Mouse (Mus musculus): ENCODE measurements around the gene Slc39a2.
"Not testable (repeated sequence)": the region's sequence is repeated elsewhere in the genome, so short reads cannot be mapped to it uniquely, and the experiment has no call there.

The Slc39a2 gene

DNA sequence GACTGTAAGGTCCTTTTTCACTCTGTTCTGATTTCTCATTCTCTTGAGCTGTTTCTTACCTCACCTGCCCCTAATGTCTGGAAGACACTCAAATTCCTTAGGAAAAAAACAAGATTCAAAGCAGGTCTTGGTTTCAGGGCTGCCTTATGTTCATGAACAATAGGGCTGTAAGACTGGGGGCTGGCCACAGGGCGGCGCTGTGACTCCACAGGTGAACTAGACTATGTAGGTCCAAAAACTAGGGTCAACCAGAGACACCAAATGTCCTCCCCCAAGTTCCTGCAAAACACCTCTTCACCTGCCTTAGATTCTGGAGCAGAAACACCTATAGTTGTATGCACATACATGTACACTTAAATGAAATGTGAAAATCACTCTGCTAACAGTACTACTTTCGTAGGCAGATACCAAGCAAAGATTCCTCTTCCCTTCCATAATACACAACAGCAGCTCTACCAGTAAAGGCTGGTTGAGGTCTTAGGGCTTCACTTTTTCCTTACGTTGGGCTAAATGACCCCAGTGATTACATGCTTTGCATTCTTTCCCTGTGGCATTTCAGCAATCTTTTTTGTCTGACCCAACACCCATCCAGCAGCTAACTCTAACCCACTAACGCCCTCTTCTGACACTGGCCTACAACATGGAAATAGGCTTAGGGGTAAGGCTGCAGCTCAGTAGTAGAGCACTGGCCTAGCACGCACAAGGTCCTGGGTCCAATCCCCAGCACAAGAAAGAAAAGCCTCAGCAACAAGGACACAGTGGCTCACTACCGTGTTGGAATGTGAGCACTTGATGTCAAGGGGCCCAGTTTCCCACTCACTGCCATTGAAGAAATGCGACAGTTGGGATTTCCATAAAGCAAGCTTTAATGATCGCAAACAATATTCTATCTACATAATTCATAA lies 10.4 kb downstream of the Slc39a2 start:
- no peak for DNase-seq (ENCODE audit: low read depth, low spot score)

DNA sequence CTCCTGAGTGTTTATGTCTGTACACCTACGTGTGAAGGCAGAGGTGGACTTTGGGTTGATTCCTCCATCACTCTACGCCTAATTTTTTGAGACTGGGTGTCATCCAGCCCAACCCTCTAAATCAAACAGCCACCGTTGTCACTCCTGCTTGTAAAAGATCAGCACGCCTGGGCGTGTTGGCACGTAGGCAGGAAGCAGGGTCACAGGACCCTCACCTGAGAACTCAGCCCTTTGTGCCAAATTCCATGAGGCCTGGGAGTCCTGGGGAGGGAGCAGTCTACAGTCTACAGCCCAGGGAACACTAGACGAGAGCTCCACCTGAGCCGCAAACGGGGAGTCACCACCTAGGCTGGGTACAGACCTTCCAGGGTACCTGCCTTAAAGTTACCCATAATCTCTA lies 11.1 kb downstream of the Slc39a2 start:
- no peak for DNase-seq (ENCODE audit: low read depth, low spot score)

DNA sequence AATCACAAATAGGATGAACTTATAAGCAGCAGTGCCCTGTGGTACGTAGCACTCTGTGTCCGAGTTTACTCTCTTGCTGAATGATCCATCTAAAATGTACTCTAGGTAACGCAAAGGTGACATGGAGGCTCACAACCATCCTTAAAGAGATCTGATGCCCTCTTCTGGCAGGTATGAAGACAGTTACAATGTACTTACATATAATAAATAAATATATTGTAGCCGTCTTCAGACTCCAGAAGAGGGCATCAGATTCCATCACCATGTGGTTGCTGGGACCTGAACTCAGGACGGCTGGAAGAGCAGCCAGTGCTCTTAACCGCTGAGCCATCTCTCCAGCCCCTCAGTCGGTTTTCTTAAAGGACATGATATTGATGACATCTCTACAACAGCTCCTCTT lies 12.0 kb downstream of the Slc39a2 start:
- DNase-seq (ENCODE audit: low read depth, low spot score), result no peak

DNA sequence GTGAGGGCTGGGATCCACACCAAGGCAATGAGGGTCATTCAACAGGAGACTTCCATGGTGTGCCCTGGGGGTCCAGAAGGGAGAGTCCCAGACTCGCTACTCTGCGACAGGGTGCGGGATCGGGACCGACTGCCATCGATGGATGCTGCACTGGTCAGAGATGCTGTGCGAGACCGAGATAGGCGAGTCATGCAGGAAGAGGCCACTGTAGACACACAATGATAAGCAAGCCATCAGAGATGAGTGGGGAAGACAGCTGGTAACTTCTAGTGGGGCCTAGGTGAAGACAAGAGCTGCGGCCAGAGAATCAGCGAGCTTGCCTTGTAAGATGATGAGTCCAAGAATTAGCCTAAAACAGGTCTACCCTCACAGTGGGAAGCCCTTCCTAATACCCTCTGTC lies 13.4 kb downstream of the Slc39a2 start:
- DNase-seq (ENCODE audit: low read depth, low spot score), result no peak

DNA sequence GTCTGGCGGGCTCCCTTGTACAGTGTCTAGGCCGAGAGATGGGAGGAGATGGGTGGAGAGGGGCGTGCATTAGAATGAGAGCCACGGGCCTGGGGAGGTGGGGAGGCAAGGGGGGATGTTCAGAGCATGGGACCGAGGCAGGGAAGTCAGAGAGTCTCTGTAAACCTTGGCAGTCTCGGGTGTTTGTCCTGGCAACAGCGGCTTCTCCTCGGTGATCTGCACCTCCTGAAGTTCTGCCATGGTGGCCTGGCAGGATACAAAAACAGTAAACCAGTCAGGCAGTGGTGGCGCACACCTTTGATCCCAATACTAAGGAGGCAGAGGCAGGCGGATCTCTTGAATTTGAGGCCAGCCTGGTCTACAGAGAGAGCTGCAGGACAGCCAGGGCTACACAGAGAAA lies 18.6 kb downstream of the Slc39a2 start:
- DNase-seq (ENCODE audit: low read depth, low spot score), result no peak

DNA sequence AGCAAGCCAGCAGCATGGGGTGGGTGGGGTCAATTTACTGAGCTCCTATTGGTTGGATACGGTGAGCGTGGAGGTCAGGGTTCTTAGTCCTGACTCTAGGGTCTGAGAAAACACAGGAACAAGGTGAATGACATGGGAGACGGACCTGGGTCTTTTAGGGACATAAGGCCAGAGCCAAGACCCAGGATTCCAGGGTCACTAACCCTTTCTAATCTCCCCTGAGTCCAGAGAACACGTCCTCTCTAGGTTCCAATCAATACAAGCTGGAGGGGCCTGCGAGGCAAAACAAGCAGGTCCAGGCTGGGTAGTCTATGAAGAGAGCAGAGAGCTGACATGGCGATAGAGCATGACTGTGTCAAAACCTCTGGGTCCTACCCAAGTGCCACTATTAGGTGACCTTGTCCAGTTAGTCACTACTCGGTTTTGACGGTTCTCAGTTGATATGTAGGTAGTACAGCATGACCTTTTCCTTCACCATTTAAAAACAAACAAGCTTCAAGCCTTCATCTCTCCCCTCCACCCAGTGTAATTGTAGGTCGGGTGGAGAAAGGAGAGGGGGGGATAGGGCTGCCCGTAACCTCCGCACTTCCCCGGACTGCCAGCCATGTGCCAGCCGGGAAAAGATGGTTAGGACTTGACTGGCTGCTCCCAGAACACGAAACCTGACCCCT lies 19.8 kb downstream of the Slc39a2 start:
- no peak for DNase-seq (ENCODE audit: low read depth, low spot score)

DNA sequence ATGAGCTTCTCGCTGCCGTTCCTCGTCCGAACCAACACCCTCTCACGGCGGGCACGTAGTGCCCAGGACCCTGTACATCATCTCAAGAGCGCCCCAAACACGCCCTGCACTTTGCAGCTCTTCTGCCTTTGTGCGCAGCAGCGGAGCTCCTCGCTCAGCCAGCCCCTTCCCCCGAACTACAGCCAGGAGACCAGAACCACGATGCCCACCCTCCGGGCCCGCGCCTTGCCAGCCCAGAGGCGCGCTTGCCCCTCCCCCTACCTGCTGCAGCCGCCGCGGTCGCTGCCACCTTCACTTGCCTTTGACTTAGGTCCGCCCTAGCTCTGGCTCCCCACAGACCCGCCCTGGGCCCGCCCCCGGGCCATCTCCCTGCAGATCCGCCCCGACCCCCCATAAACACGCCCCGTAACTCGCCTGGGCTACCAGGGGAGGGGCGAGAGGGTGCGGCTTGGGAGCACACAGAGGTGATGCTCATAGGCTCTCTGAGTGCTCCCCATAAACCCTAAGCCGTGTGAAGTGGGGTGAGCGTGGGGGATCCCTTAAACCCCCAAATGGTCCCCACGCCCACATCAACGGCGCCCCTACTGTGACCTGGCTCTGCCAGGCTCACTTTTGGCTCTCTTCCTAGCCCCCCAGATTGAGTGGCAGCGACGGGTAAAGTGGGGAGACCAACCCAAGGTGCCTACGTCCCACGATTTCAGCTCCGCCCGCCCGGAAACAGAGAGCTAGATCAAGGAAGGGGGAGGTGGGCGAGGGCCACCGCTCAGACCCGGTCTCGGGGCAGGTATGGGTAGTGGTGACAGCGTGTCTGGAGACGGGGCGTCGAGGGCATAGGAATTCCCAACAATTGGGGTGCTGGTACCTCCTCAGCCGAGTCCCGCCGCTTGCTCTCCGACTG lies 20.6 kb downstream of the Slc39a2 start:
- DNase-seq (ENCODE audit: low read depth, low spot score), result no peak

DNA sequence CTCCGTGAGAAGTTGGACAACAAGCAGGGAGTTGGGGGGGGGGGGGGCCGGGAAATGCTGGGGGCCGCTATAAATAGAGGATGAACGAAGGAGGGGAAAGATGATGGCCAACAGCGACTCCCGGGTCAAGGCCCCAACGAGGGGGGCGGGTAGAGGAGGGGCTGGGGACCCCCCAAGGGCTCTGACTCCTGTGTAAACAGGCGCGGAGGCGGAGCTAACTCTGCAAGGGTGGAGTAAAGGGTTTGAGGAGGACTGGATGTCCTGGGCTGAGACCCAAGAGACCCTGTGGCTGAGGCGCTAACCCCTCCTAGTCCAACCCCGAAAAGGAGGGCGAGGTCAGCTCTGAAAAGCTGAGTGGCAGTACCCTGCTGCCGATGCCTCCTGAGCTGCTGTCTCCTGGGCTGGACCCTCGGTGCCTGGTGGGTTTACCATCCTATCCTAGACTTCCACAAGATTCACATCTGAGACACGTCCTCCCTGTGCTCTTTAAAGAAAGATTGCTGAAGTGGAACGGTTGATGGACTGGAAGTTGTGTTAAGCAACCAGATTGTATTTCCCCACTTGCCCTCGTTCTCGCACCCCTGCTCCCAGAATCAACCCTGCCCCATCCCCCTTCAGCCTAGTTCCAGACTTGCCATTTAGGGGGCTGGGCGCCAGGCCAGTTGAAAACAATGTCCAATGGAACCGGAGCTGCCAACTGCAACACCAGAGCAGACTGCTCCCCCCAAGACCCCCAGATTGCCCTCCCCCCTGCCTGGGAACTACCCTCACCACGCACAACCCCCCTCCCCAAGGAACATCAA lies 21.5 kb downstream of the Slc39a2 start, which contains the start of gene Ndrg2:
Gene Ndrg2, minus strand, starts transcription at position 199 of the 803 bp plus-strand sequence.
- peak; percentile 74 for DNase-seq (ENCODE audit: low read depth, low spot score)

DNA sequence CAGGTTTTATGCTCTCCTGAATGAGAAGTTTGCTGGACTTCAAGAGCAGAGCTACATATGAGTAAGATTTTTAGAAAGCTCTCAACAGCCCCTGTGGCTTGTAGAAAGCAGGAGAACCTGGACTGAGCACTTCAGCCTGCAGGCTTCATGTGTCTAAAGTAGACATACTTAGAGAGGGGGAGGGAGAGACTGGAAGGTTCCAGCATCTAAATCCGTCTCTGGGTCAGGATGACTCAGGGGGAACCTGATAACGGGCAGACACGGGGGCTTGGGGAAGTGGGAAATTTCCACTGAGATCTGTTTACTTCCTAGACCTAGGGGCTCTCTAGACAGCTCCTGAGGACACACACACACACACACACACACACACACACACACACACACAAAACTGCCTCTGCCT lies 22.3 kb downstream of the Slc39a2 start:
- no peak for DNase-seq (ENCODE audit: low read depth, low spot score)

DNA sequence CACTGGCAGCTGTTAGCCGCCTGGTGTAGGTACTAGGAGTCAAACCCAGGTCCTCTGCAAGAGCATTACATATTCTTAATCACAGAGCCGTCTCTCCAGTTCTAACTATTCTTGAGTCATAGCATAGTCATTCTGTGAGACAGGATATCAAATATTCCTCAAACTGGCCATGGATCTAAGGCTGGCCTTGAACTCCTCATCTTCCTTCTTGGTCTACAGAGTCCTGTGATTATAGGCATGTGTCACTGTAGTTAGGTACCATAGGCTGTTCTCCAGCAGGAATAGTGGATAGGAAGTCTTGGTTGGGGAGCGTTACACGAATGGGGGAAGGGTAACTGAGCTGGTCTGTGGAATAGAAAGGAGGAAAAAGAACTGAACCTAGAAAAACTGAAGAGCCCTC lies 23.9 kb downstream of the Slc39a2 start:
- DNase-seq (ENCODE audit: low read depth, low spot score), result no peak

DNA sequence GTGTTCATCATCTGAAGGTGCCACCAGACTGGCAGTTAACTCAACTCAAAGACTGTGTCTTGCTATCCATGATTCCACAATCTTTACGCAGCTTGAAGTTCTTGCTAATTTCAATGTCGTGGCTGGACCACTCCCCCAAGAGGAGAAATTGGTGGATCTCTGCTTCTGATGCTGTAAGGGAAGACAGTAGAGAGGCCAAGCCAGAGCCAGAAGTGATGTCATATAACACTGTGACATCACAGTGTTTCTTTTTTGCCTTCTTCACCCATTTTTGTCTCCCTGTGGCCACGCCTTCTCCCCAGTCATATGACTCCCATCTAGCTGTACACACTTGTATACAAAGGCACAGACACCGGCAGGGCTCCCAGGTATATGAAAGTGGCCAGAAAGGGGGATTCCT lies 25.4 kb downstream of the Slc39a2 start, which contains the start of gene Tppp2:
Gene Tppp2, plus strand, starts transcription at position 301 of the 400 bp plus-strand sequence.
- DNase-seq (ENCODE audit: low read depth, low spot score), result no peak

DNA sequence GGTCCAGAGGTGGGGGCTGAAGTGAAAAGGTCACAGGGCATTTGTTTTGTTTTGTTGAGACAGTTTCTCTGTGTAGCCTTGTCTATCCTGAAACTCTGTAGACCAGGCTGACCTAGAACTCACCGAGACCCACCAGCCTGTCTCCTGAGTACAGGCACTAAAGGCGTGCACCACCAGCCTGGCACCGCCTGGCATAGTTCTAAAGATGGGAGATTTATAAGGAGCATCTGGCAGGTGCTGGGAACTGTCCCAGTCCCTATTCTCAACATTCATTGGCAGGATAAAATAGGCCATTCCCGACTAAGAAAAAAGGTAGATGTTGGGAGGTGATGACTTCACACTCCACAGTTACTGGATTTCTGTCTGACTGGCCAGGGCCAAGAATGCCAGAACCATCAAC lies 26.3 kb downstream of the Slc39a2 start:
- no peak for DNase-seq (ENCODE audit: low read depth, low spot score)

DNA sequence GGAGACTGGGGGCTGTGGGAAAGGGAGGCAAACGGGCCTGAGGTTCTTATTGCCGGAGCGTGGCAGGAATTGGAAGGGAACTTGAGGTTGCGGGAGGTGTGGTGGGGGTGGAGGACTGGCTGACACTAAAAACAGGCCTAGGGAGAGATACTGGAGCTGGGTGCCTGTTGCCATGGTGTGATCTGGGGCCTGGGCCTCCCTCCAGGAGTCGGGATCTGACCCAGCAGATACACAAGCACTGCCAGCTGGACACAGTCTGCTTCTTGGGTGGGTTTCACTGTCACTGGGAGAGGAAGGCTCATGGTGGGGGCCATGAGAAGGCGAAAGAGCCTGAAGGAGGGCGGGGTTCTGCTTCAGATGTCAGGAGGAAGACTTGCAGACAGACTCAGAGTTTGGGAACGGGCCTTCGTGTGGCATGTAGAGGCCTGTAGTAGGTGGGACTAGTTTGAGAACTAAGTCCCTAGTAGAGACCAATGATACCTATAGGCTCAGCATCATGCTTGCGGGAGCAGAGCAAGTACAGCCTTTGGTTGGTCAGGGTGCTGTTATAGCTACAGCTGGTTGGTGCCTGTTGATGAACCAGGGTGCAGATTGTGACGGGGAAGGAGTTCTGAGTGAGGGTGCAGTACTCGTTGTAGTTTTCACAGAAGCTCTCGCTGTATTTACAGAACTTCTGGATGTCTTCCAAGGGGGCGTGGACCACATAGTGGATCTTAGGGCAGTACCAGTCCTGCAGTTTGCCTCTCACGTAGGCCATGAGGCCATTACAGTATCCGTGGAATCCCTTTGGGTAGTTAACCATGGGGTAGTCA lies 29.3 kb downstream of the Slc39a2 start:
- no peak for DNase-seq (ENCODE audit: low read depth, low spot score)

DNA sequence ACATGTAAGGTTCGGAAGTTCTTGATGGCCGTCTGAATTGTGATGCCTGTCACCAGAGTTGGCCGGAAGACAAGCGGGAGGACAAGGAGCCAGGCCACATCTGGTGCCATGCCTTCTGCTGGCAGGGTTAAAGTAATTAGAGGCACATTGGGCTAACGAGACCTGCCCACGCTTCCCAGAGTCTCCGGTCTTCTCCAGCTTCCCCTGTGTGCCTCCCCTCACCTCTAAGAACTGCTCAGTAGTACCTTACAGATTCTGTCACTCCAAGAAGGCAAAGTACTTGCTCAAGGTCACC lies 29.8 kb downstream of the Slc39a2 start, which contains the start of gene Rnase13:
Gene Rnase13, minus strand, starts transcription at position 203 of the 295 bp plus-strand sequence.
- no peak for DNase-seq (ENCODE audit: low read depth, low spot score)

DNA sequence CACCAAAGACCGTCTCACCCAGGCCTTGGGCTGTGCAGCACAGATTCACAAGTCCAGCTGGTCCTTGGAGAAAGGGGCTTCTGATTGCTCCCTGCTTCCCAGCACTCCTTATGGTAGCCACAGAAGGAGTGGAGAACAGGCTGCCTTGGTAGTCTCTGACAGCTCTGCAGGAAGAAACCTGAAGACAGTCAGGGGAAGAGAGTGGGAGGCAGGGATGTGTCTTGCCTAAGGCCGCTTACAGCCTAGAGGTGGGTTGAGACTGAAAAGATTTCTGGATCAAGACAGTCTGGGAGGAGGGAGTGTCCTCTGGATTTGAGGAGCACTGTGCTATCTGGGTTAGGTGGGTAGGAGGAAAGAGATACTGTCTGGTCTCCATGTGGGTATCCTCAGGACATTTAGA lies 30.2 kb downstream of the Slc39a2 start:
- no peak for DNase-seq (ENCODE audit: low read depth, low spot score)

DNA sequence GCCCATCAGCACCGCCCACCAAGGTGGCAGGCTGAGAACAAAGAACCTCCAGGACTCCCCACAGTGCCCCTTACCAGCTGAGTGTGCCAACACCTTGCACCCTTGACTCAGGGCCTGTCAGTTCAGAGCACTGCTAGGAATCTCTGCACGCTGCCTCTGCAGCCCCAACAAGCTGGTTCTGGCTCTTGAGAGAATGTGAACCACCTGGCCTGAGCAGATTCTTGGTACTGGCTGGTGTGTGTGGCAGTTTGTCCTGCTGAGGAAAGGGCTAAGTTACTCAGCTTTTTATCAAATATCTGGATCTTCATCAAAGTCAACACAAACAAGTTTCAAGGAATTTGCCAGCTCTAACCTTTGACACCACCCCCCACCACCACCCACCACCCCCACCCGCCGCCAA lies 30.8 kb downstream of the Slc39a2 start:
- no peak for DNase-seq (ENCODE audit: low read depth, low spot score)

DNA sequence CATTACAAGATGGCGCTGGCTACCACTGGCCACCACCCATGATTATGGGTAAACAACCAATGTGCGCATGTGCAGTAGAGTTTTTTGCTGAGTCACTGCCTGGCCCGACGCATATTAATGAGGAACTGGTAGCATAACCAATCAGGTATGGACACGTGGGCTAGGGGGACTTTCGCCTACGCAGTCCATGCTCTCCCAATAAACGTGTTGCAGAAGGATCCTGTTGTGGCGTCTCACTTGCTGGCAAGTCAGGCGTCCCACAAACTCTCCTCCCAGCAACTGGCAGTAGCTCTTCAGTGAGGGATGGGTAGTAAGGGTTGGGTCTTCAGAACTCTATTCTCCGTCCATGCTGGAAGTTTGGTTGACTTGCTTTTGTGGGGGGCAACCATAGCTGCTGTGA lies 34.2 kb downstream of the Slc39a2 start:
- not testable (repeated sequence) for DNase-seq (ENCODE audit: low read depth, low spot score)

DNA sequence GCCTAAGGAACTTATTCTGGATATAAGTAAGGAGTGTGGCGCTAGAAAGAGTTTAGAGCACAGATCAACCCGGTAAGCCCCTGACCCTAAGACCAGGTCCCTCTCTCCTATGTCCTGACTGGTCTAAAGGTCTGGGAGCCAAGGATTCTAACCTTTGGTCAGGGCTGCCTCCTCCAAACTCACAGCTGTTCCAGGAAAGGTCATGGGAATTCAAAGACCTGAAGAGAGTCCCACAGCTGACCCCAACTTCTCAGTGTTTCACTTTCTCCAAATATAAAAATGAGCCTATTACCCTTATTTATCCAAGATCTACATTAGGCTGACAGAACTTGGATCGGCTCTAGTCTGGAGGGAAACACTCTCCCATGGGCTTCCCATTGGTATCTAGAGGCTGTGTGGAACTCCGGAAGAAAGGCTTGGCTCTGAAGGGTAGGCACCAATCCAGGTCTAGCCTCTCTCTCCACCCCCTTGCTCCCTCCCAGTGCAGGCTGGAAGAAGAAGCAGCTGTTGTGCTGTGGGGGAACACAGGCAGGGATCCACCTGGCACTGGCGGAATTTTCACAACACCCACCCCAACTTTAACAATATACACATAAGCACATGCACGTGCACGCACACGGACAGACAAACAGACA lies 36.7 kb downstream of the Slc39a2 start:
- DNase-seq (ENCODE audit: low read depth, low spot score), result no peak

DNA sequence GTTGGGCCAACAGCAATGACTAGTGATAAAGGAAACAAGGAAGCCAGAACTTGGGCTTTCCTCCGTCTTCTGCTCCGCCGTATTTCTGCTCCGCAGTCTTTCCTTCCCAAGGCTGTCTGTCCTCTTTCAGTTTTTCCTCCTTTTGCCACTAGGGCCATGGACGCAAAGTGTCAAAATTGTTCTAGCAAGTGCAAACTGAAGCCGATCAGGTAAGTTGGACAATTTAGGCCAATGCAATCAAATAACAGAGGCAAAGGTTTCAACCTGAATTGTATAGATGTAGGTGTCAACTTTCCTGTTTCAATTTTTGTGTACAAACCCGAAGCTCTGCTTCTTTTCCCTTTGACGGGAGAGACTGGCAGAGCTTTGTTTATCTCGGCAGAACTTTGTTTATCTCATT lies 37.3 kb downstream of the Slc39a2 start:
- no peak for DNase-seq (ENCODE audit: low read depth, low spot score)

DNA sequence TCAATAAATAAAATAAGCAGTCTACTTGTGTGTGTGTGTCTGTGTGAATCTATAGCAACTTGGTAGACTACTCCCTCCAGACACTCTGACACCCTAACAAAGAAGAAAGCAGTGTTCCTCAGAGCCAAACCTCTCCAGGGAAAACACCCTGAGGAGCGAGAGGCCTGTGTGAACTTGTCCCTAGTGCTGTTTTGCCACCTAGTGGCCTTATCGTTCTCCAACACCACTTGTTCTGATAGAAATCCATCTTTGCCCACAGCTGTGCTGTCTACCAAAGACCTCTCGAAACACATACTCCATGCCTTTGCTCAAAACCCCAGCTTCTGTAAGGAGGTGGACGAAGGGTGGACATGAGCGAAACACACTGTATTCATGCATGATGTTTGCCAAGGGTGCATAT lies 38.1 kb downstream of the Slc39a2 start:
- DNase-seq (ENCODE audit: low read depth, low spot score), result no peak
